8 mouse cellular contexts compared by ENCODE assay signal in the genomic region with DNA sequence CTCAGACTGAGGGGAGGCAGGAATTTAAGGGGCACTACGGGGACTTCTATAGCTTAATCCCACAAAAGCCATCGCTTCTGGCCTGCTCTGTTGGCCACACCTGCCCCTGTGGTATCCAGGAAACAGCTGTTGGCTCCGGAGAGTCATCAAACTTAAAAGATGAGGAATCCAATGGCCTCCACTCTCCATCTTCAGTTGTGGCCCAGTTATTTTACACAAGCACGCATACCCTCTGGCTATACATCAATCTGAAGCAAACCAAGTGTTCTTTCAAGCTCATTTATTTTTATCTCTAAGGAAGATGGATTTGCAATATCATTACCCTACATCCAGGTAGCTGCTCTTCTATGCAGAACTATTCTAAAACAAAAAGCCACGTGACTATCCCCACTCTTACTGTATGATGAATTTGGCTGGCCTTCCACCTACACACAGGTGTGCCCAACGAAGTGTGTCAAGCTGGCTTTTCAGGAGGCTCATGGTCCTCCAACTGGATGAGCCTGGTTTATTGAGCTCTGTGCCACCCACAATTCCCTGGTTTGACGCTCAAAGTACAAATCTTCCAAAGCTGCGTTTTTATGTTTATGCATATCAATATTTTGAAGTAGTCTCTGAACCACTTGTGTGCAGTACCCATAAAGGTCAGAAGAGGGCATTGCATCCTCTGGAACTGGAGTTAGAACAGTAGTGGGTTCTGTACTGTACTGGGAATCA. TPM values are rescaled to one million over a fixed set of nuclear protein-coding genes. Genes with fewer than 3 reads are reported as not detected.
DNase-seq lines count a peak whose midpoint lies in the region; TF ChIP-seq lines count a peak whose summit lies in the region.

No protein-coding gene starts in this region.

- H3K36me3 ChIP-seq in myocyte (ENCODE audit: control insufficient read depth, insufficient read depth) = peaks cover 22% of the 10 kb centered on the region

- peak; percentile 46 for DNase-seq in kidney, adult 18-20 months
- no peak for DNase-seq in kidney, postnatal 10 days
- peak; percentile 43 for DNase-seq in embryo, embryonic 10 days (ENCODE audit: low spot score)
- DNase-seq in heart, postnatal 36 days = peak; percentile 35 to 41
- DNase-seq in liver = peak; percentile 45
- no peak for DNase-seq in gastrocnemius, adult 8-10 months (ENCODE audit: low spot score in 2 of 2)
- no peak for DNase-seq in layer of hippocampus, postnatal 10 days (ENCODE audit: low spot score in 2 of 2)

- H3K4me3 ChIP-seq in myocyte = peak overlapping the region; percentile 99

- no peak for TF ChIP-seq POLR2A in myocyte (IDR thresholded peaks at IDR 0.05; ENCODE audit: insufficient read length, low read depth)

- intact Hi-C loops in heart, postnatal 36 days (cut with DNase I) = loop anchor here (2.0 to 5.0 kb wide), 2 partner anchors 16 to 130 kb away; a partner anchor contains a TSS

- H3K4me2 ChIP-seq in myocyte (ENCODE audit: low read depth) = peak overlapping the region; percentile 87

- peaks cover 25% of the 10 kb centered on the region for H3K79me2 ChIP-seq in myocyte (ENCODE audit: control insufficient read depth, insufficient read depth)

- H3K27me3 ChIP-seq in myocyte (ENCODE audit: control insufficient read depth, insufficient read depth, insufficient read length) = no peaks in the 10 kb centered on the region

- peak overlapping the region; percentile 90 for H3ac ChIP-seq in myocyte (ENCODE audit: control insufficient read depth, insufficient read length)

TF ChIP-seq in myocyte, 11 proteins besides CTCF, POLR2A, EP300 and RAD21:
- TF ChIP-seq CEBPB (IDR thresholded peaks at IDR 0.05; ENCODE audit: insufficient read depth, poor library complexity, severe bottlenecking) = no peak
- no peak for TF ChIP-seq TCF3 (IDR thresholded peaks at IDR 0.05; ENCODE audit: insufficient read length, low read depth)
- TF ChIP-seq TCF12 (IDR thresholded peaks at IDR 0.05; ENCODE audit: insufficient read depth, poor library complexity, severe bottlenecking) = no peak
- TF ChIP-seq USF1 (IDR thresholded peaks at IDR 0.05; ENCODE audit: low read depth) = no peak
- TF ChIP-seq POLR2AphosphoS2 (IDR thresholded peaks at IDR 0.05; ENCODE audit: insufficient read length, low read depth) = no peak
- no peak for TF ChIP-seq REST (IDR thresholded peaks at IDR 0.05; ENCODE audit: insufficient read depth, insufficient read length)
- peak in 2 of 3 experiments; percentile 18 to 61 for TF ChIP-seq MYOG (IDR thresholded peaks at IDR 0.05; ENCODE audit: control insufficient read depth in 1 of 3, insufficient read depth in 1 of 3, insufficient read length in 2 of 3, low read depth in 2 of 3)
- TF ChIP-seq MAX (IDR thresholded peaks at IDR 0.05; ENCODE audit: low read depth) = no peak
- TF ChIP-seq E2F4 (IDR thresholded peaks at IDR 0.05; ENCODE audit: insufficient read depth) = no peak
- peak in 2 of 3 experiments; percentile 57 to 63 for TF ChIP-seq MYOD1 (IDR thresholded peaks at IDR 0.05; ENCODE audit: control insufficient read depth in 1 of 3, insufficient read length in 2 of 3, low read depth in 2 of 3)

RNA-seq across cellular contexts. Expression of a gene that starts 1.0 kb away (rescaled TPM):
- total RNA-seq in heart, postnatal 36 days (2021) = 100 to 1,000 TPM; 147 to 150 TPM
- polyA plus RNA-seq in myocyte (2012; fragmentation: generic; extraction: Trizol) = 837 TPM
- total RNA-seq in gastrocnemius, adult 8-10 months (2022) = 10 to 100 TPM; 74.3 to 86.2 (median 80.7) TPM
- 100 to 1,000 TPM; 344 to 379 TPM for total RNA-seq in layer of hippocampus, postnatal 10 days (2021)

RNA-seq across cellular contexts. Expression of a gene that starts 9.4 kb away (rescaled TPM):
- total RNA-seq in heart, postnatal 36 days (2021) = 100 to 1,000 TPM; 252 to 258 TPM
- 444 TPM for polyA plus RNA-seq in myocyte (2012; fragmentation: generic; extraction: Trizol)
- total RNA-seq in gastrocnemius, adult 8-10 months (2022) = 100 to 1,000 TPM; 162 to 245 (median 209) TPM
- total RNA-seq in layer of hippocampus, postnatal 10 days (2021) = 100 to 1,000 TPM; 153 to 161 TPM

RNA-seq across cellular contexts. Expression of a gene that starts 15.7 kb away (rescaled TPM):
- 10 to 100 TPM; 46.4 to 47.8 TPM for total RNA-seq in heart, postnatal 36 days (2021)
- polyA plus RNA-seq in myocyte (2012; fragmentation: generic; extraction: Trizol) = 113 TPM
- 10 to 100 TPM; 20.1 to 40.8 (median 35.8) TPM for total RNA-seq in gastrocnemius, adult 8-10 months (2022)
- total RNA-seq in layer of hippocampus, postnatal 10 days (2021) = 10 to 100 TPM; 79.8 to 91.3 TPM

RNA-seq across cellular contexts. Expression of a gene that starts 15.8 kb away (rescaled TPM):
- 10 to 100 TPM; 75.6 to 87.1 TPM for total RNA-seq in heart, postnatal 36 days (2021)
- 184 TPM for polyA plus RNA-seq in myocyte (2012; fragmentation: generic; extraction: Trizol)
- total RNA-seq in gastrocnemius, adult 8-10 months (2022) = 10 to 100 TPM; 42.5 to 54.1 (median 49.7) TPM
- 100 to 1,000 TPM in 1 of 2 experiments, 10 to 100 TPM in 1; 93.5 to 107 TPM for total RNA-seq in layer of hippocampus, postnatal 10 days (2021)

RNA-seq across cellular contexts. Expression of a gene that starts 25.9 kb away (rescaled TPM):
- total RNA-seq in heart, postnatal 36 days (2021) = not detected
- 0.32 TPM for polyA plus RNA-seq in myocyte (2012; fragmentation: generic; extraction: Trizol)
- not detected for total RNA-seq in gastrocnemius, adult 8-10 months (2022)
- total RNA-seq in layer of hippocampus, postnatal 10 days (2021) = 1 to 10 TPM; 2.2 to 2.4 TPM

Comparison
In these comparisons a context has a peak if more than half of its experiments do, and no peak if none do; other contexts are left out.
1. DNase-seq: peak in kidney, adult 18-20 months (single experiment), embryo, embryonic 10 days (single experiment), heart, postnatal 36 days (2 of 2) and liver (single experiment); none in kidney, postnatal 10 days (single experiment), gastrocnemius, adult 8-10 months (0 of 2) and layer of hippocampus, postnatal 10 days (0 of 2).